In genomic region chr1:153908741-153909140, GRCm38 (mm10) we compare ENCODE assay signal across 29 mouse cellular contexts. TPM values are rescaled to one million over a fixed set of nuclear protein-coding genes. Genes with fewer than 3 reads are reported as not detected.
DNase-seq lines count a peak whose midpoint lies in the region; ATAC-seq and TF ChIP-seq lines count a peak whose summit lies in the region.
"Had no signal": no experiment of that assay in that cellular context is flagged by ENCODE, and none has a peak within 500 bp of the region (broad histone marks: within the 10 kb centered on the region; RNA-seq: fewer than 3 reads in every experiment).

No protein-coding gene starts in this region.

- peaks cover 62% of the 10 kb centered on the region for H3K36me3 ChIP-seq in lung, embryonic 14.5 days (ENCODE audit: insufficient read depth)
- H3K36me3 ChIP-seq in midbrain, embryonic 12.5 days, result peaks cover 62% of the 10 kb centered on the region
- peaks cover 46% of the 10 kb centered on the region for H3K36me3 ChIP-seq in midbrain, embryonic 16.5 days (ENCODE audit: control insufficient read depth, insufficient read depth, low read length)

- ATAC-seq in lung, embryonic 14.5 days (ENCODE audit: insufficient read depth), result peak; percentile 29; the same call in 1 of the 2 replicates
- 0 out of 2 replicates have a peak, but pooled peaks have one; percentile 4 for ATAC-seq in midbrain, embryonic 12.5 days (ENCODE audit: low FRiP score, low read depth)
- ATAC-seq in midbrain, embryonic 16.5 days, result no peak
- ATAC-seq: activated CD4-positive, CD25-positive, alpha-beta regulatory T cell, adult 4 months; CD4-positive, CD25-positive, alpha-beta regulatory T cell, adult 4 months; forebrain, embryonic 13.5 days; Patski had no signal

- no peaks in the 10 kb centered on the region for H3K27me3 ChIP-seq in lung, embryonic 14.5 days (ENCODE audit: insufficient read depth, low read length)
- H3K27me3 ChIP-seq in midbrain, embryonic 12.5 days, result no peaks in the 10 kb centered on the region; the same call in 1 of the 2 replicates
- H3K27me3 ChIP-seq in midbrain, embryonic 16.5 days (ENCODE audit: control insufficient read depth, insufficient read depth, low read depth, low read length), result no peaks in the 10 kb centered on the region
- H3K27me3 ChIP-seq: CH12.LX; embryonic facial prominence, embryonic 12.5 days; forebrain, embryonic 13.5 days; Patski had no signal

- no peak for TF ChIP-seq CTCF in gastrocnemius, adult 2 months (IDR thresholded peaks at IDR 0.05)
- no peak for TF ChIP-seq CTCF in layer of hippocampus, adult 2 months (conservative IDR thresholded peaks at IDR 0.05)
- TF ChIP-seq CTCF in lung, embryonic 14.5 days (IDR thresholded peaks at IDR 0.05; ENCODE audit: low read depth), result no peak
- TF ChIP-seq CTCF in lung, adult 2 months (IDR thresholded peaks at IDR 0.05; ENCODE audit: insufficient read depth, low read length), result no peak

- WGBS in lung, embryonic 14.5 days, result 76% methylated on average over 4 of the region's 4 CpGs
- WGBS in lung, adult 2 months, result 93% methylated on average over 4 of the region's 4 CpGs
- 96% methylated on average over 4 of the region's 4 CpGs for WGBS in midbrain, embryonic 12.5 days
- 95% methylated on average over 4 of the region's 4 CpGs for WGBS in midbrain, embryonic 16.5 days

- H3K9ac ChIP-seq in lung, embryonic 14.5 days, result no peak overlapping the region
- no peak overlapping the region for H3K9ac ChIP-seq in midbrain, embryonic 12.5 days (replicated peaks)
- H3K9ac ChIP-seq in midbrain, embryonic 16.5 days (ENCODE audit: low read depth, low read length), result no peak overlapping the region
- H3K9ac ChIP-seq: embryonic facial prominence, embryonic 12.5 days; forebrain, embryonic 13.5 days had no signal

- intact Hi-C loops in gastrocnemius, adult 2 months (cut with DNase I), result no loop called here

- peak overlapping the region; percentile 78 for H3K27ac ChIP-seq in gastrocnemius, adult 2 months
- H3K27ac ChIP-seq in layer of hippocampus, adult 2 months, result peak overlapping the region; percentile 3; the same call in 1 of the 2 replicates
- H3K27ac ChIP-seq in lung, embryonic 14.5 days (ENCODE audit: low read depth), result no peak overlapping the region
- H3K27ac ChIP-seq in midbrain, embryonic 12.5 days (replicated peaks), result no peak overlapping the region
- no peak overlapping the region for H3K27ac ChIP-seq in midbrain, embryonic 16.5 days (ENCODE audit: low read length)
- H3K27ac ChIP-seq: embryonic facial prominence, embryonic 10.5 days; embryonic facial prominence, embryonic 12.5 days; forebrain, embryonic 13.5 days had no signal

- H3K4me1 ChIP-seq in lung, embryonic 14.5 days (ENCODE audit: insufficient read depth), result no peaks in the 10 kb centered on the region
- peaks cover 2% of the 10 kb centered on the region; the same call in 1 of the 2 replicates for H3K4me1 ChIP-seq in lung, adult 2 months (ENCODE audit: control insufficient read depth, insufficient read depth, low read length)
- no peaks in the 10 kb centered on the region for H3K4me1 ChIP-seq in midbrain, embryonic 12.5 days
- H3K4me1 ChIP-seq in midbrain, embryonic 16.5 days (ENCODE audit: control insufficient read depth, insufficient read depth, low read length), result no peaks in the 10 kb centered on the region
- H3K4me1 ChIP-seq: embryonic facial prominence, embryonic 10.5 days; embryonic facial prominence, embryonic 12.5 days had no signal

- H3K9me3 ChIP-seq in lung, embryonic 14.5 days (ENCODE audit: low read depth, low read length), result no peaks in the 10 kb centered on the region
- no peaks in the 10 kb centered on the region for H3K9me3 ChIP-seq in midbrain, embryonic 12.5 days
- no peaks in the 10 kb centered on the region for H3K9me3 ChIP-seq in midbrain, embryonic 16.5 days (replicated peaks; ENCODE audit: control insufficient read depth, low read length, poor library complexity, severe bottlenecking)
- H3K9me3 ChIP-seq: embryonic facial prominence, embryonic 10.5 days; embryonic facial prominence, embryonic 12.5 days; forebrain, embryonic 13.5 days; G1E had no signal

- no peak overlapping the region for H3K4me2 ChIP-seq in lung, embryonic 14.5 days
- H3K4me2 ChIP-seq in midbrain, embryonic 12.5 days (replicated peaks), result no peak overlapping the region
- H3K4me2 ChIP-seq in midbrain, embryonic 16.5 days (ENCODE audit: low read length), result no peak overlapping the region
- H3K4me2 ChIP-seq: embryonic facial prominence, embryonic 12.5 days; forebrain, embryonic 13.5 days had no signal

- TF ChIP-seq POLR2A in lung, adult 2 months (IDR thresholded peaks at IDR 0.05; ENCODE audit: borderline replicate concordance, extremely low read depth, low read depth, low read length), result no peak

- DNase-seq in gastrocnemius, adult 2 months, result no peak
- DNase-seq in gastrocnemius, postnatal 10 days, result no peak
- DNase-seq in layer of hippocampus, adult 2 months (ENCODE audit: low spot score in 2 of 2), result no peak
- no peak for DNase-seq in layer of hippocampus, postnatal 14 days (ENCODE audit: low spot score in 2 of 2)
- DNase-seq in lung, embryonic 14.5 days, result no peak
- DNase-seq in lung, adult 2 months, result no peak
- DNase-seq: adrenal gland, adult 8-10 months; adrenal gland, postnatal 14 days; adrenal gland, postnatal 36 days; B cell, adult 2 months; cerebellum, adult 11-12 months; cerebellum, adult 2 months; cerebellum, adult 9-10 months; cerebellum, postnatal 10 days; cerebellum, postnatal 25 days had no signal

- H3K4me3 ChIP-seq in gastrocnemius, adult 2 months, result peak overlapping the region; percentile 18; the same call in 1 of the 2 replicates
- no peak overlapping the region for H3K4me3 ChIP-seq in layer of hippocampus, adult 2 months
- no peak overlapping the region for H3K4me3 ChIP-seq in lung, embryonic 14.5 days (ENCODE audit: low read depth, low read length)
- no peak overlapping the region for H3K4me3 ChIP-seq in lung, adult 2 months (replicated peaks; ENCODE audit: extremely low read depth, low read depth, low read length)
- no peak overlapping the region for H3K4me3 ChIP-seq in midbrain, embryonic 12.5 days
- H3K4me3 ChIP-seq in midbrain, embryonic 16.5 days (ENCODE audit: low read depth, low read length), result no peak overlapping the region
- H3K4me3 ChIP-seq: embryonic facial prominence, embryonic 10.5 days; embryonic facial prominence, embryonic 12.5 days; forebrain, embryonic 13.5 days had no signal

RNA-seq across cellular contexts. Expression of gene Teddm2, which starts 8.7 kb away (rescaled TPM):
- 1 to 10 TPM; 1.6 to 4.4 TPM for total RNA-seq in gastrocnemius, adult 2 months (2021)
- total RNA-seq in gastrocnemius, postnatal 10 days (2021), result under 1 TPM; 0.65 to 0.75 TPM
- 1 to 10 TPM; 2.2 to 2.4 TPM for total RNA-seq in layer of hippocampus, adult 2 months (2021)
- total RNA-seq in layer of hippocampus, postnatal 14 days (2021), result 1 to 10 TPM; 1.7 to 2.8 TPM
- 0.36 and 0.58 TPM in 2 replicates for polyA plus RNA-seq in lung, embryonic 14.5 days (2014; fragmentation: Nextera tagmentation; extraction: Ambion mirVana)
- polyA plus RNA-seq in lung, adult 2 months (2012; rRNA removed), result 0.43 and 0.44 TPM in 2 replicates
- 0.65 and 0.86 TPM in 2 replicates for polyA plus RNA-seq in midbrain, embryonic 12.5 days (2016; fragmentation: Nextera tagmentation; extraction: Ambion mirVana)
- 0.96 and 1.3 TPM in 2 replicates for polyA plus RNA-seq in midbrain, embryonic 16.5 days (2015; fragmentation: Nextera tagmentation; extraction: Ambion mirVana)

RNA-seq across cellular contexts. Expression of gene Glul, which starts 9.0 kb away (rescaled TPM):
- 100 to 1,000 TPM; 501 to 689 TPM for total RNA-seq in gastrocnemius, adult 2 months (2021)
- 100 to 1,000 TPM in 1 of 2 experiments, 10 to 100 TPM in 1; 90.2 to 146 TPM for total RNA-seq in gastrocnemius, postnatal 10 days (2021)
- 1,000 to 10,000 TPM; 1,778 to 1,824 TPM for total RNA-seq in layer of hippocampus, adult 2 months (2021)
- 1,000 to 10,000 TPM; 1,538 to 1,706 TPM for total RNA-seq in layer of hippocampus, postnatal 14 days (2021)
- 90.6 and 97.0 TPM in 2 replicates for polyA plus RNA-seq in lung, embryonic 14.5 days (2014; fragmentation: Nextera tagmentation; extraction: Ambion mirVana)
- 190 and 219 TPM in 2 replicates for polyA plus RNA-seq in lung, adult 2 months (2012; rRNA removed)
- 110 and 119 TPM in 2 replicates for polyA plus RNA-seq in midbrain, embryonic 12.5 days (2016; fragmentation: Nextera tagmentation; extraction: Ambion mirVana)
- polyA plus RNA-seq in midbrain, embryonic 16.5 days (2015; fragmentation: Nextera tagmentation; extraction: Ambion mirVana), result 145 and 159 TPM in 2 replicates

RNA-seq across cellular contexts. Expression of gene Teddm1a, which starts 17.2 kb away (rescaled TPM):
- total RNA-seq in gastrocnemius, adult 2 months (2021), result not detected
- not detected for total RNA-seq in gastrocnemius, postnatal 10 days (2021)
- not detected for total RNA-seq in layer of hippocampus, adult 2 months (2021)
- total RNA-seq in layer of hippocampus, postnatal 14 days (2021), result not detected
- not detected in 2 replicates for polyA plus RNA-seq in lung, embryonic 14.5 days (2014; fragmentation: Nextera tagmentation; extraction: Ambion mirVana)
- polyA plus RNA-seq in lung, adult 2 months (2012; rRNA removed), result not detected in 2 replicates
- not detected in 2 replicates for polyA plus RNA-seq in midbrain, embryonic 12.5 days (2016; fragmentation: Nextera tagmentation; extraction: Ambion mirVana)
- polyA plus RNA-seq in midbrain, embryonic 16.5 days (2015; fragmentation: Nextera tagmentation; extraction: Ambion mirVana), result not detected in 2 replicates
- total RNA-seq: adrenal gland, adult 18-20 months; adrenal gland, adult 8-10 months; adrenal gland, postnatal 14 days; adrenal gland, postnatal 36 days; CH12.LX had no signal
- polyA plus RNA-seq: cerebellum, adult 2 months; cortical plate, adult 2 months; embryonic facial prominence, embryonic 10.5 days; embryonic facial prominence, embryonic 12.5 days; embryonic facial prominence, embryonic 14.5 days; forebrain, embryonic 11.5 days; forebrain, embryonic 13.5 days; G1E; Patski had no signal

RNA-seq across cellular contexts. Expression of gene Teddm1b, which starts 34.6 kb away (rescaled TPM):
- not detected for total RNA-seq in gastrocnemius, adult 2 months (2021)
- not detected for total RNA-seq in gastrocnemius, postnatal 10 days (2021)
- total RNA-seq in layer of hippocampus, adult 2 months (2021), result not detected
- total RNA-seq in layer of hippocampus, postnatal 14 days (2021), result not detected
- polyA plus RNA-seq in lung, embryonic 14.5 days (2014; fragmentation: Nextera tagmentation; extraction: Ambion mirVana), result 0.26 and 0.34 TPM in 2 replicates
- polyA plus RNA-seq in lung, adult 2 months (2012; rRNA removed), result not detected in 2 replicates
- polyA plus RNA-seq in midbrain, embryonic 12.5 days (2016; fragmentation: Nextera tagmentation; extraction: Ambion mirVana), result 1.8 and 2.7 TPM in 2 replicates
- 0.28 and 0.35 TPM in 2 replicates for polyA plus RNA-seq in midbrain, embryonic 16.5 days (2015; fragmentation: Nextera tagmentation; extraction: Ambion mirVana)
- total RNA-seq: adrenal gland, adult 18-20 months; adrenal gland, postnatal 14 days; adrenal gland, postnatal 36 days; CH12.LX had no signal
- polyA plus RNA-seq: cerebellum, adult 2 months; cortical plate, adult 2 months; G1E had no signal

Comparison
In these comparisons a context has a peak if more than half of its experiments do, and no peak if none do; other contexts are left out.
1. H3K27ac ChIP-seq: peak in gastrocnemius, adult 2 months (single experiment) and layer of hippocampus, adult 2 months (single experiment); none in lung, embryonic 14.5 days (single experiment), midbrain, embryonic 12.5 days (single experiment) and midbrain, embryonic 16.5 days (single experiment).